Mouse (Mus musculus): Measurements from ENCODE around the gene Daam2.

DNA sequence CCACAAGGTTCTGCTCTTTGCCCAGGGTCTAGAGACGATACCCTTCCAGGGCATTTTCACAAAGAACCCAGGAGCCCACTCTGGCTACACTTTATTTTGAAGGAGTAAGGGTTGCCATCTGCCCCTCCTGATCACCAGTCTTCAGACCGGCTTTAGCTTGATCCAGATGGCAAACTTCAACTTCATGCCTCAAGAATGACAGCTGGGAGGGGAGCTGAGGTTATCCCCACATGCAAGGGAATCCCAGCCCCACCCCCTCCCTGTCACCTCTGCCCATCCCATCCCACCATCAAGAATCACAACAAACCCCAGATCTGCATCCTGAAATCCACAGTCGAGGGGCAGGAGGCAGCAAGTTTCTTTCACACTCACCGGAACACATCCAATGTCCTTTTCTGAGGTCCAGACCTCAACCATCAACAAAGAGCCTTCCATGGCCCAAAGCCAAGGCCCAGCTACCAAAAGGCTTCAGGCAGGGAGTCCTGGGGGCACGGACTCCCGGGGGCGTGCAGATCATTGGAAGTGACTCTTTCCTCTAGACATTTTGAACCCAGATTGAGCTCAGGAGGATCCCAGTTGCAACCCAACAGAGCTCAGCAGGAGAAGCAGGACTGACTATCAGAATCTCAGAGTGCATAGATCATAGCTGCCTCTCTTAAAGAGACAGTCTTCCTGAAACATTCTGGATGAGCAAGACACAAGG, 35.5 kb downstream of the Daam2 start:
- TF ChIP-seq BHLHE40 (IDR thresholded peaks at IDR 0.05; ENCODE audit: low read depth, low read length), result no peak
- TF ChIP-seq POLR2A (IDR thresholded peaks at IDR 0.05; ENCODE audit: low read depth, low read length), result no peak
